Mouse (Mus musculus): ENCODE measurements around the gene Mettl1. TPM values are rescaled to one million over a fixed set of nuclear protein-coding genes. Genes with fewer than 3 reads are reported as not detected.

Gene Mettl1
- polyA plus RNA-seq, 1 experiment: 24.3 TPM

GRCm38 (mm10) chr10:127092742-127093141 lies 51.5 kb downstream of the Mettl1 start:
- no peak for TF ChIP-seq CTCF (IDR thresholded peaks at IDR 0.05; ENCODE audit: borderline replicate concordance, insufficient read depth, low read length)
- no peak for TF ChIP-seq POLR2A (IDR thresholded peaks at IDR 0.05; ENCODE audit: low read depth, low read length)
- Histone ChIP-seq H3K27ac (ENCODE audit: insufficient read depth, low read length) (no peak overlapping the region), H3K4me3 (ENCODE audit: insufficient read depth, low read length) (no peak overlapping the region), H3K4me1 (ENCODE audit: control insufficient read depth, insufficient read depth, low read length) (peaks cover 7% of the 10 kb centered on the region)

DNA sequence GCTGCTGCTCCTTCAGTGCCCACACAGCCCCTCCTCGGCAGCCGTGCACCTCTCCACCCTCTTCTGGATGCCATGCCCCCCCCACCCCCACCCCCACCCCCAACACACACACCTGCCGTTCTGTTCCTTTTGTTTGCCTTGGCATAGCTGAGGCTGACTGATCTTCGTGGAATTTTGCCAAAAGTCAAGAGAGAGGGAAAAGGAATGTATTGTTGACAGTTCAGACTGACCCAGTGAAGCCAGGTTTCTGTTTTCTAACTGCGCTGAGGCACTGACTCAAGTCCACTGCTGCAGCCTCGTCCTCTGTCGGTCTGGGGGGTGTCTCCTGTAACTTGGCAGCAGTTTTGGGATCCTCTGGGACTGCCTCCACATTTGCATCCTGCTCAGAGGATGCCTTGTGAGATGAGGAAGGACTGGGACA lies 53.2 kb downstream of the Mettl1 start:
- no peak overlapping the region for H3K4me3 ChIP-seq (ENCODE audit: insufficient read depth, low read length)
- H3K4me1 ChIP-seq (ENCODE audit: control insufficient read depth, insufficient read depth, low read length): peaks cover 7% of the 10 kb centered on the region
- H3K27ac ChIP-seq (ENCODE audit: insufficient read depth, low read length): no peak overlapping the region
- no peak for TF ChIP-seq POLR2A (IDR thresholded peaks at IDR 0.05; ENCODE audit: low read depth, low read length)
- TF ChIP-seq CTCF (IDR thresholded peaks at IDR 0.05; ENCODE audit: borderline replicate concordance, insufficient read depth, low read length): no peak

Other genes starting within 250 kb of the Mettl1 start
- gene Atp23, start 140.1 kb upstream of the Mettl1 start, polyA plus RNA-seq (2011; ENCODE audit: insufficient read length, low read depth, missing spikeins): 4.7 and 5.2 TPM in 2 replicates
- gene Ctdsp2, start 62.7 kb upstream of the Mettl1 start, polyA plus RNA-seq (2011; ENCODE audit: insufficient read length, low read depth, missing spikeins): 152 and 208 TPM in 2 replicates
- gene Avil, start 40.7 kb upstream of the Mettl1 start, polyA plus RNA-seq (2011; ENCODE audit: insufficient read length, low read depth, missing spikeins): 0.57 and 1.5 TPM in 2 replicates
- 25.4 and 28.6 TPM in 2 replicates for gene Tsfm, start 10.6 kb upstream of the Mettl1 start, polyA plus RNA-seq (2011; ENCODE audit: insufficient read length, low read depth, missing spikeins)
- 2.2 and 3.7 TPM in 2 replicates for gene Eef1akmt3, start 99 bp downstream of the Mettl1 start, polyA plus RNA-seq (2011; ENCODE audit: insufficient read length, low read depth, missing spikeins)
- not detected in 2 replicates for gene Cyp27b1, start 6.8 kb downstream of the Mettl1 start, polyA plus RNA-seq (2011; ENCODE audit: insufficient read length, low read depth, missing spikeins)
- 2.8 and 3.0 TPM in 2 replicates for gene March9, start 18.8 kb downstream of the Mettl1 start, polyA plus RNA-seq (2011; ENCODE audit: insufficient read length, low read depth, missing spikeins)
- 596 and 724 TPM in 2 replicates for gene Cdk4, start 22.1 kb downstream of the Mettl1 start, polyA plus RNA-seq (2011; ENCODE audit: insufficient read length, low read depth, missing spikeins)
- gene Tspan31, start 28.9 kb downstream of the Mettl1 start, polyA plus RNA-seq (2011; ENCODE audit: insufficient read length, low read depth, missing spikeins): 118 and 143 TPM in 2 replicates
- 0.08 and 0.21 TPM in 2 replicates for gene Agap2, start 33.9 kb downstream of the Mettl1 start, polyA plus RNA-seq (2011; ENCODE audit: insufficient read length, low read depth, missing spikeins)
- gene Os9, start 79.7 kb downstream of the Mettl1 start, polyA plus RNA-seq (2011; ENCODE audit: insufficient read length, low read depth, missing spikeins): 84.1 and 87.6 TPM in 2 replicates
- gene B4galnt1, start 123.8 kb downstream of the Mettl1 start, polyA plus RNA-seq (2011; ENCODE audit: insufficient read length, low read depth, missing spikeins): 28.3 and 39.3 TPM in 2 replicates
- 2.2 and 2.8 TPM in 2 replicates for gene Slc26a10, start 139.2 kb downstream of the Mettl1 start, polyA plus RNA-seq (2011; ENCODE audit: insufficient read length, low read depth, missing spikeins)
- 187 TPM in 2 replicates for gene Arhgef25, start 148.7 kb downstream of the Mettl1 start, polyA plus RNA-seq (2011; ENCODE audit: insufficient read length, low read depth, missing spikeins)
- gene Dtx3, start 154.3 kb downstream of the Mettl1 start, polyA plus RNA-seq (2011; ENCODE audit: insufficient read length, low read depth, missing spikeins): 62.3 and 82.0 TPM in 2 replicates
- gene Pip4k2c, start 170.2 kb downstream of the Mettl1 start, polyA plus RNA-seq (2011; ENCODE audit: insufficient read length, low read depth, missing spikeins): 24.3 and 25.2 TPM in 2 replicates
- gene Kif5a, start 221.9 kb downstream of the Mettl1 start, polyA plus RNA-seq (2011; ENCODE audit: insufficient read length, low read depth, missing spikeins): 0.80 and 1.6 TPM in 2 replicates
- gene Dctn2, start 225.0 kb downstream of the Mettl1 start, polyA plus RNA-seq (2011; ENCODE audit: insufficient read length, low read depth, missing spikeins): 149 and 162 TPM in 2 replicates
- 26.4 and 27.2 TPM in 2 replicates for gene Mbd6, start 247.6 kb downstream of the Mettl1 start, polyA plus RNA-seq (2011; ENCODE audit: insufficient read length, low read depth, missing spikeins)

Data from embryonic fibroblast, embryonic 13.5 days (primary cell).